Mouse (Mus musculus) MEL (cell line): ENCODE measurements around the gene Otop3.

Experiments
- BHLHE40 ChIP-seq: IDR thresholded peaks from 2 replicates; pipeline ENCODE4 v1.6.1; 2012; ENCODE audit warnings: low read depth, mild to moderate bottlenecking, inconsistent platforms, low read length, improper control_type of control experiment, borderline replicate concordance
- CTCF ChIP-seq, 3 experiments: IDR thresholded peaks in 2 of 3; conservative IDR thresholded peaks in 1 of 3; 2 replicates each; pipeline ENCODE4 v1.5.1; 2011 to 2012; ENCODE audit warnings: low read length in 3 of 3, low read depth in 2 of 3, mild to moderate bottlenecking in 2 of 3, improper control_type of control experiment in 1 of 3, inconsistent platforms in 1 of 3, mixed read lengths in 1 of 3, moderate library complexity in 1 of 3; ENCODE audit not compliant: control insufficient read depth in 1 of 3, insufficient read depth in 1 of 3, poor library complexity in 1 of 3, severe bottlenecking in 1 of 3
- EP300 ChIP-seq, 2 experiments: IDR thresholded peaks; 2 replicates each; pipeline ENCODE4 v1.6.1; 2011; ENCODE audit warnings: improper control_type of control experiment in 2 of 2, low read length in 2 of 2, low read depth in 1 of 2, mild to moderate bottlenecking in 1 of 2
- ETS1 ChIP-seq: IDR thresholded peaks from 2 replicates; pipeline ENCODE4 v1.6.1; 2012; ENCODE audit warnings: low read depth, mild to moderate bottlenecking, inconsistent platforms, low read length, improper control_type of control experiment, moderate library complexity
- GATA1 ChIP-seq: IDR thresholded peaks from 2 replicates; pipeline ENCODE4 v1.6.1; 2011; ENCODE audit warnings: low read depth, low read length, improper control_type of control experiment
- MAZ ChIP-seq: IDR thresholded peaks from 2 replicates; pipeline ENCODE4 v1.6.1; 2012; ENCODE audit warnings: low read depth, mild to moderate bottlenecking, inconsistent platforms, low read length, improper control_type of control experiment
- POLR2A ChIP-seq, 2 experiments: IDR thresholded peaks; 2 replicates each; pipeline ENCODE4 v1.6.1; 2011 to 2012; ENCODE audit warnings: low read length in 2 of 2, mild to moderate bottlenecking in 2 of 2, control low read depth in 1 of 2, improper control_type of control experiment in 1 of 2, low read depth in 1 of 2, moderate library complexity in 1 of 2; ENCODE audit not compliant: control insufficient read depth in 1 of 2, insufficient read depth in 1 of 2, poor library complexity in 1 of 2
- POLR2AphosphoS2 ChIP-seq: IDR thresholded peaks from 2 replicates; pipeline ENCODE4 v1.6.1; 2011; ENCODE audit warnings: low read length, improper control_type of control experiment
- TAL1 ChIP-seq: IDR thresholded peaks from 2 replicates; pipeline ENCODE4 v1.6.1; 2012; ENCODE audit warnings: mild to moderate bottlenecking, inconsistent platforms, low read length, moderate library complexity, mixed read lengths
- TCF12 ChIP-seq: IDR thresholded peaks from 2 replicates; pipeline ENCODE4 v1.6.1; 2014; ENCODE audit warnings: low read depth, mild to moderate bottlenecking, inconsistent platforms, low read length, improper control_type of control experiment, moderate library complexity
- UBTF ChIP-seq: IDR thresholded peaks from 2 replicates; pipeline ENCODE4 v1.6.1; 2012; ENCODE audit warnings: low read depth, mild to moderate bottlenecking, inconsistent platforms, low read length, improper control_type of control experiment, moderate library complexity, borderline replicate concordance; ENCODE audit not compliant: insufficient read depth
- USF1 ChIP-seq: IDR thresholded peaks from 2 replicates; pipeline ENCODE4 v1.6.1; 2014; ENCODE audit warnings: low read depth, mild to moderate bottlenecking, inconsistent platforms, low read length, improper control_type of control experiment, moderate library complexity
- ZC3H11A ChIP-seq: IDR thresholded peaks from 2 replicates; pipeline ENCODE4 v1.6.1; 2012; ENCODE audit warnings: low read depth, mild to moderate bottlenecking, inconsistent platforms, low read length, improper control_type of control experiment
- ZNF384 ChIP-seq: IDR thresholded peaks from 2 replicates; pipeline ENCODE4 v1.6.1; 2012; ENCODE audit warnings: low read depth, mild to moderate bottlenecking, inconsistent platforms, low read length, improper control_type of control experiment

GRCm38 (mm10) chr11:115372015-115372414 lies 37.5 kb downstream of the Otop3 start:
- TF ChIP-seq CTCF (IDR thresholded peaks at IDR 0.05 in 2 of 3, conservative IDR thresholded peaks at IDR 0.05 in 1 of 3; ENCODE audit: control insufficient read depth in 1 of 3, insufficient read depth in 1 of 3, low read depth in 2 of 3, low read length in 3 of 3, poor library complexity in 1 of 3, severe bottlenecking in 1 of 3) (no peak), ZC3H11A (no peak), ETS1 (no peak), TCF12 (no peak), UBTF (no peak), ZNF384 (no peak), BHLHE40 (no peak), GATA1 (no peak), POLR2AphosphoS2 (no peak), TAL1 (no peak), EP300 (IDR thresholded peaks at IDR 0.05; ENCODE audit: low read depth in 1 of 2, low read length in 2 of 2) (no peak), POLR2A (IDR thresholded peaks at IDR 0.05; ENCODE audit: control insufficient read depth in 1 of 2, insufficient read depth in 1 of 2, low read depth in 1 of 2, low read length in 2 of 2, poor library complexity in 1 of 2) (no peak), MAZ (no peak), USF1 (no peak)
